Mouse (Mus musculus) spleen, postnatal 4 days (tissue): ENCODE measurements around the gene Kcnd3.

ENCODE experiments used
- DNase-seq, 2 experiments: peaks; one replicate each; pipeline ENCODE4 v3.0.0; 2022; ENCODE audit warnings: low spot score in 2 of 2

Gene Kcnd3

DNA sequence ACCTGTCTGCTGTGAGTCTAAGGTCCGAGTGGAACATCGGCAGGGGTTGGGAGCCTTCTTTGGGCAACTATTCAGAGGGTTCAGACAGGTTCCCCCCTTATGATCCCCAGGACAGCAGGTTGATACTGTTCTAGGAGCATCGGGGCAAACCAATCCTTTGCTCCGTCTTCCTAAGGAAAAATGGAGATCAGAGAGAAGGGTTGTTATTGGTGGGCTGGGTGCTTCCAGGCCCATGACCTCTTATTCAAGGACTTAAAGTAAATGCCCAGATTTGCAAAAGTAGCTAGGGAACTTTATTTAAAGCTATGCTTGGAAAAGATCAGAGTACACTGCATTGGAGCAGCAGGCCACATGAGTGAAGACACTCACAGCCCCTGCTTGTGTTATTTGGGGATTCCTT is 69.5 kb downstream of the Kcnd3 start:
- no peak for DNase-seq

DNA sequence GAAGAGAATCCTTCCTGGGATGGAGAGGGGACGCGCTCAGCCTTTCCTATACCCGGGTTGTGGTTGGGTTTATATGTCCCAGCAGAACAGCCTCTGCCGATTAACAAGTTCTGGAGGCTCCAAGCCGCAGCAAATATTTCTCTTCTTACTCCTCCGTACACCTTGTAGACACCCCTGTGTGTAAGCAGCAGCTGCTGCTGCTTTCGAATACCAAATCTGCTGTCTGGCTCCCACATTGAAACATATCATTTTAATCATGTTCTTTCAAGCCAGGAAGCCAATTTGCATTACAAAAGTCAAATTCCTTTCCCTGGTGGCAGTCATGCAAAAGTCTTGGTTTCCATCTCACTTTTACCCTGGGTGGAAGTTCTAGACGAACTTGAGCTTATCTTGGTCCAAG is 76.7 kb downstream of the Kcnd3 start:
- no peak for DNase-seq

DNA sequence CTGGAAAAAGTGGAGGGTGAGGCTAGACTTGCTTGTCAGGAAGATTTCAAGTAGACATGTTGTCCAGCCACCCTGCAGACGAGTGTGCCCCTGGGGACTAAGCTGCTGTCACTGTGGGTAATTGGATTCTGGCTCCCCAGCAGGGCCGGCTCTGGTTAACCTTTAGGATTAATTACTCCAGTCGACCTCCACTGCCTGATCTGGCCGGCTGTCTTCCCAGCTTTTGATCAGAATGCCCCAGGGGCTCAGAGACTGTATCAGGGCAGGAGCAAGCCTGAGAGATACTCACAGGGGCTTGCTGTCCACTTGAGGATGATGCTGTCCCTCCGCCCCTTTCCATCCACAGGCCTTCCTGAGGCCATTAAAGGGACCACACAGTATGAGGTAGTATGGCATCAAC is 77.6 kb downstream of the Kcnd3 start:
- no peak for DNase-seq

DNA sequence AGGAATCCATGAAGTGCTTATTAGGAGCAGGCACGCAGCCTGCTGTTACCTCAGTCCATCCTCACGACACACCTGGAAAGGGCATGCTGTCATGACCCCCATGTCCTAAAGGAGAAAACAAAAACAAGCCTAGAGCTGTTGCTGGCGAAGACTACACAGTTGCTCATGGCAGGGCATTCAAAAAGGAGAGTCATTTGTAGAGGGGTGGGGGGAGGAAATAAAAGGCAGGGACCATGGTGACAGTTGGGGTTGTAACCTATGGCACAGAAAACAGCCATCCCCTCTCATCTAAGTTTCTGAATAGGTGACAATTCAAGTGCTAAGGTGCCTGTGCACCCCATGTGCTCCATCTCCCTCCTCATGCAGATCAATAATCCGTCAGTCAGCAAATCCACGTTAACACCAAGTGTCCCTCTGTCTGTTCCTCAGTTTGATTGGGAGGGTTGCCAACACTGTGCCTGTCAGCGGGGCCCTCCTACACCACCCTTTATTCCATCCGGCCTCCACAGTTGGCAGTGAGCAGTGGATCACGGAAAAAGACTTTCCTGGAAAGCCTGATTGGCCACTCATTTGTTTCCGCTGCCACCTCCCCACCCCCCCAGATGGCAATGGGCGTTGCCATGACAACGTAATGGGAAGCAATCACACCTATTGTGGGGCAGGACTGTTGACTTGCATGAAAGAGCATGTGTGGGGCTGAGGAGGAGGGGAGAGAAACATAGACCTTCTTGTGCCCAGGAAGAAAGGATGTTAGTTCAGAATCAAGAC is 78.4 kb downstream of the Kcnd3 start:
- no peak for DNase-seq

GRCm38 (mm10) chr3:105538406-105538805 is 86.3 kb downstream of the Kcnd3 start:
- no peak for DNase-seq

DNA sequence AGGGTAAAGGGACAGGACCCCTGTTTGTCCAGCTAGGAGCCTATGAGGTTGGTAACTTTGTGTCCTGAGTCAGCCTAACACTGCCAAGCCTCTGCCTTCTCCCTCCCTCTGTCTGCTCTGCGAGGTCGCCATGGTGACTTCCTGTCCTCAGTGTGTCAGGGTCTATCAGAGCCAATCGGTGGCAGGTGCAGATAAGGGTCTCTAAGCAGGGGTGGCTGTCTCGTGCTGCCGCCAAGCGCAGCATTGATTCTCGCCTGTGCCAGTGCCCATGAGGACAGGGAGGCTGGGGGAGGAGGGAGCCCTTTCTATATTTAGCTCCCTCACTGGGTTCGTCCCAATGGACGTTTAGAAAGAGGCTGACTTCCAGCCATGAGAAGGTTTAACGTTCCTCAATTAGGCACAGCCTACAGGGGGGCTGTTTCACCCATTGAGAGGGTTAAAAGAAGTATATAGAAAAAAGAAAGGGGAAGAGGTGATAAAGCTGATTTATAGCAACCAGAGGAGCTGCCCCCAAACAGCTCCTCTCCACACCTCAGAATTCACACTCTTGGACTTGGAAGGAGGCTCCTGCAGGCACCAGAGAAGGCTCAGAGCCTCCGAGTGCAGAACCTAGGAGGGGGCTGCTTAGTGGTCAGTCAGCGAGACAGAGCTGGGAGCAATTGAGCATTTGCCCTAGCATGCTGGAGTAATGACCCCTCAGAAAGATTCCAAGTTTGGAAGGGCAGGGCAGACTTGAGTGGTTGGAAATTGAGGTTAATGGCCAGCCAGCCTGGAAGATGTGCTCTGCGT is 86.9 kb downstream of the Kcnd3 start:
- no peak for DNase-seq

- DNase-seq: no peak
These were observed 90.6 kb downstream of the Kcnd3 start for GRCm38 (mm10) chr3:105542741-105543140.

DNA sequence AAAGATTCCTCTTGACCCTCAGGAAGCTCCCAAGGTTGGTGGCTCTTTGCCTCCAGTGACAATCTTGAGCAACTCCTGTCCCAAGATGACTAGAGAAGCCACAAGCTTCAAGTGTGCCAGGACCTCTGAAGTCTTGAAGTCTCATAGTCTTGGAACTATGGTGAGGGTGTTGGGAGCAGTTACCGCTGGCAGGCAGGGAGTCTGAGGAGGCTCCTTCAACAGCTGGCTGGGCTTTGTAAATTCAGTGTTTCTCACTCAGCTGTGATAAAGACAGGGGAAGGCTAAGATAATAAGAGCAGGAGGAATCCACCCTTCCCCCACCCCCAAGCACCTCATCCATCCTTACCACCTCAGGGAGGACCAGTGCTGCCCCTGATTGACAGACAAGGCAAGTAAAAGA is 92.0 kb downstream of the Kcnd3 start:
- DNase-seq: no peak

- DNase-seq: no peak
These were observed 94.5 kb downstream of the Kcnd3 start for GRCm38 (mm10) chr3:105546611-105547071.

DNA sequence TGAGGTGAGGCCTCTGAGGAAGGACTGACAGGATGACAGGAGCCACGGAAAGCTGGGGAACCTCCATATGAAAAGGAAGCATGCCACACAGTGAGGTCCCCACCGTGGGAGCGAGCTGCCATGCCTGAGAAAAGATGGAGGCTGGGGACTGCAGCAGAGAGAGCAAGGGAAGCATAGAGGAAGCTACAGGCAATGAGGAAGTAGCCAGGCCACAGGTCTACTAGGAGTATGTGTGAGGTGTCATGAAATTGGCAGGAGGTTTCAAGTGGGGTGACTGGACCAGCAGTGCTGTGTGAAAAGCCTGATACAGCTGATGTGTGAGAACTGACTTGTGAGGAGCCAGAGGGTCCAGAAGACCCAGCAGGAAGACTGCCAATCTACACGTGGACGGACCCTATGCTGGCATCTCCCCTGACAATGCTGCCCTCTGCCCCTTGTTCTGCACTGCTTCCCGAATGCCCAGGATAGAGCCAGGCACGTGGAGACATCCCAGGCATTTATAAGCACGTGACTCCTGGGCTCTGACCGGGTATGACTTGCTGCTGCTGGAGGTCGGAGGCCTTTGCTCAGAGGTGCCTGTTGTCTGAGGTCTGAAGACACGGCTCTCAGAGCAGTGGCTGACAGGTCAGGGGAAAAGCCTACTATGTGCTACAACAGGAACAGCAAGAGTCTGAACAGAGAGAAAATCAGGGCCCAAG is 96.1 kb downstream of the Kcnd3 start:
- DNase-seq: no peak

DNA sequence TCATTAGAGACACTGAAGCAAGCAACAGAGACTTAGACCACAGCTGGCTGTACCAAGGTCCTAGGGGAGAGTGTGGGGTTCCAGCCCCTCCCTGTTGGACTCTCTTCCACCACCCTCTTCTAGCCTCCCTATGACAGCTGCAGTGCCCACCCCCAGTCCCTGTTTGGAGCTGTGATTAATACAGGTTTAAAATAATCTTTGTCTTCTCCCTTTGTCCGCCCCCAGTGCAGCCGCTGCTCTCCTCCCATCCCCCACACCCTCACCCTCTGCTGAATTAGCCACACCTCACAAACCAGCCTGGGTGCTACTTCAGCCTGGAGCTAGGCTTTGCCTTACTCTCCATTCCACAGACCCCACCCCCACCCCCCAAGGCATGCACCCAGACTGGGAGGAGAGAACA is 107.3 kb downstream of the Kcnd3 start:
- DNase-seq: no peak

DNA sequence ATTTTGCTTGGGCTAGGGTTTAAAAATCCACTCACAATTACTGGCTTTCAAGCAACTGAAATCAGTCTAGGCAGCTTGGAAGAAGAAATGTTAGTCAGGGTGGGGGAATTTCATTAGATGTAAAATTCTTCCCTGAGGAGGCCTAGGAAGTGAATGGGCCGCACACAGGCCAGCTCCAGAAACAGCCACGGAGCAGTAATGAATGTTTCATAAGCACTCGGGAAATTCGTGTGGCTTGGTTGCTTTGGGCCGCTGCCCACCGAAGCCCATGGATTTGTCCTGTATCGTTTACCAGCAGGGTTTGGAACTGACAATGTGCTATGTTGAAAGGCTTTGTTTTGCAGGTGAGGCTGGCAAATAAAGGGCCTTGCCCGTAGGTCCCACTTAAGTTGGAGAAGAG is 114.8 kb downstream of the Kcnd3 start:
- no peak for DNase-seq

- no peak for DNase-seq
These were observed 115.3 kb downstream of the Kcnd3 start for GRCm38 (mm10) chr3:105567472-105567871.

- DNase-seq: no peak
These were observed 116.3 kb downstream of the Kcnd3 start for GRCm38 (mm10) chr3:105568403-105568802.

GRCm38 (mm10) chr3:105568851-105569250 is 116.7 kb downstream of the Kcnd3 start:
- no peak for DNase-seq

GRCm38 (mm10) chr3:105569310-105569752 is 117.2 kb downstream of the Kcnd3 start:
- no peak for DNase-seq

DNA sequence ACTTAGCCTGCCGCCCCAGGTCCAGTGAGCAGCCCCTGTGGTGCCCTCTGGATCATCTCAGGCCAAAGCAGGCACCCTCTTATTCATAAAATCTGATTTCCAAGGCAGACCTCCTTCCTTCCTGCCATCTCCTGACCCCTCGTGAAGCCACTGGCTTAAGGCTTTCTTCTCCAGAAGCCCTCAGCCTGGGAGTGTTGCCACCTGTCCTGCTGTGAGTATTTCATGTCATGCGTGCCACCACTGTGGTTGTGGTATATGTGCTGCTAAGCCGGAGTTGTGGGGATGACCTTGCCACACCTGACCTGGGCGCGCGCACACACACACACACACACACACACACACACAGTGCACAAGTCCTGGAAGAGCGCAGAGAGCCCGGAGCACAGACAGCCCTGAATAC is 117.8 kb downstream of the Kcnd3 start:
- no peak for DNase-seq

GRCm38 (mm10) chr3:105570818-105571217 is 118.7 kb downstream of the Kcnd3 start:
- DNase-seq: no peak

- no peak for DNase-seq
These were observed 119.8 kb downstream of the Kcnd3 start for GRCm38 (mm10) chr3:105571944-105572343.

GRCm38 (mm10) chr3:105573156-105573555 is 121.0 kb downstream of the Kcnd3 start:
- DNase-seq: no peak

DNA sequence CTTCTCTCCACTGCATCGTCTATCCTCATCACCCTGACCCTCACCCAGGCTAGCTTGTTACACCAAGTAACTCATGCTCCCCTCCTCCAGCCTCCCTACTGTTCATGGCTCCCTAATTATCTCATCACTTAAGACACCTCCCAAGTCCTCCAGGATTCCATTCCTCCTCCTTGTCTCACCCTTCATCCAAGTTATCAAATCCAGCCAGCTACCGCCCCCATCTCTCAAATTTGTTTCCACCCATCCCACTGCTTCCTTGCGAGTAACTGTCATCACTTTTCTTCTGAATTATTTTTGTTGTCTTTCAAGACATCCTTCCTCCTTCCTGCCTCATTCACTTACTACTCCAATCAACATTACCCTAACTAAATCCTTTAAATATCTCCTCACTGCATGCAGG is 126.2 kb downstream of the Kcnd3 start:
- DNase-seq: no peak

- no peak for DNase-seq
These were observed 129.0 kb downstream of the Kcnd3 start for GRCm38 (mm10) chr3:105581119-105581518.
